Mouse (Mus musculus): Measurements from ENCODE around the gene Sfxn5. TPM values are rescaled to one million over a fixed set of nuclear protein-coding genes. Genes with fewer than 3 reads are reported as not detected.

The Sfxn5 gene
- polyA plus RNA-seq, 1 experiment from 2014 or later: 3.3 TPM

DNA sequence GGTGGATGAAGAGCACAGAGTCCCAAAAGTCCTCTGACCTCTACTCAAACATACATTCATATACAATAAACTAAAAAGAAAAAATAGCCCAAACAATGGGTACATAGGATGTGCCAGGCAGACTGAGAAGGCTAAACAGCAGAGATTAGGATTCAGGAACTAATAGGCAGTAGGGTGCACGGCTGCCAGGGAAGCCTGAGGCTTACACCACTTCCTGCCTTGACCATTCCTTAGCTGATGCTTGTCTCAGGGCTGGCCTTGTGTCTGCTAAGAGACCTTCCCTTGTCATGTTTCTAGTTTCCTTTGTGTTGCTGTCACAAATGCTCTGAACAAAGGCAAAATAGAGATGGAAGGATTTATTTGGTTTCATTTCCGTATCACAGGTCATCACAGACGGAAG lies 26.8 kb downstream of the Sfxn5 start:
- H3K27me3 ChIP-seq (ENCODE audit: insufficient read depth, low read length): no peaks in the 10 kb centered on the region
- no peak overlapping the region for H3K4me2 ChIP-seq (ENCODE audit: low read depth, low read length)
- DNase-seq (no peak), ATAC-seq (no peak)
- H3K27ac ChIP-seq (ENCODE audit: low read depth): no peak overlapping the region
- no peak for TF ChIP-seq CTCF (IDR thresholded peaks at IDR 0.05; ENCODE audit: low read depth)
- TF ChIP-seq EP300 (IDR thresholded peaks at IDR 0.05; ENCODE audit: low read depth): no peak
- H3K4me1 ChIP-seq (ENCODE audit: insufficient read depth): peaks cover 4% of the 10 kb centered on the region
- H3K36me3 ChIP-seq (replicated peaks; ENCODE audit: insufficient read depth, low read length): no peaks in the 10 kb centered on the region
- no peak overlapping the region for H3K9ac ChIP-seq (replicated peaks)
- 61% methylated on average over 3 of the region's 3 CpGs for WGBS (ENCODE audit: insufficient replicate concordance)
- H3K4me3 ChIP-seq (ENCODE audit: low read depth, low read length): no peak overlapping the region
- no peaks in the 10 kb centered on the region for H3K9me3 ChIP-seq (ENCODE audit: low read length)

DNA sequence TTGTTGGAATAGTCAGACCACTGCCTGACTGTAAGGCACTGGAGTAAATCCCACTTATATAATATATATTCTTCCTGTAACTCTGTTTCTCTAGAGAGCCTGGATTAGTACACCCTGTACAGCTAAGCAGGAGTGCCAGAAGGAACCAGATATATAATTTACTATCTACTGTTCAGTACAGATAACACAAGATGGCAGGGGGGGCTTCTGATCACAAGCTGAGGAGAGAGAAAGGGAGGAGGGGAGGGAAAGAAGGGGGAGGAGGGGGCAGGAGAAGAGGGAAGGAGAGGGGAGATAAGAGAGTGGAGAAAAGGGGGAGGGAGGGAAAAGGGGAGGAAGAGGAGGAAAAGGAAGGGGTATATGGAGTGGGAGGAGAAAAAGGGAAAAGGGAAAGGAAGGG lies 27.4 kb downstream of the Sfxn5 start:
- Histone ChIP-seq H3K27me3 (ENCODE audit: insufficient read depth, low read length) (no peaks in the 10 kb centered on the region), H3K9ac (replicated peaks) (no peak overlapping the region), H3K4me2 (ENCODE audit: low read depth, low read length) (no peak overlapping the region), H3K4me3 (ENCODE audit: low read depth, low read length) (no peak overlapping the region), H3K9me3 (ENCODE audit: low read length) (no peaks in the 10 kb centered on the region), H3K27ac (ENCODE audit: low read depth) (no peak overlapping the region), H3K4me1 (ENCODE audit: insufficient read depth) (peaks cover 4% of the 10 kb centered on the region), H3K36me3 (replicated peaks; ENCODE audit: insufficient read depth, low read length) (no peaks in the 10 kb centered on the region)
- ATAC-seq (no peak), DNase-seq (no peak)
- TF ChIP-seq CTCF (IDR thresholded peaks at IDR 0.05; ENCODE audit: low read depth) (no peak), EP300 (IDR thresholded peaks at IDR 0.05; ENCODE audit: low read depth) (no peak)

DNA sequence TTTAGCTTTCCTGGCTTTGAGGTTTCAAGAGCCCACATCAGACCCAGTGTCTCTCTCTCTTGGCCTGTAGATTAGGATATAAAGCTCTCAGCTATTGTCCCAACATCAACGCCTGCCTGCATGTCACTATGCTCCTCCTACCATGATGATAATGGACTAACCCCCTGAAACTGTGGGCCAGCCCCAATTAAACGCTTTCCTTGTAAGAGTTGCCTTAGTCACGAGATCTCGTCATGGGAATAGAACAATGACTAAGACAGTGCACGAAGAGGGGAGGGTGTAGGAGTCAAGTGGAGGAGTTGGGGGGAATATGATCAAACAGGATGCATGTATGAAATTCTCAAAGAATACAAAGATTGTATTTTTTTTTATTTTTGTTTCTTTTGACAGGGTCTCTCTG lies 28.3 kb downstream of the Sfxn5 start:
- WGBS (ENCODE audit: insufficient replicate concordance): 66% methylated on average over 5 of the region's 5 CpGs
- Histone ChIP-seq H3K27ac (ENCODE audit: low read depth) (no peak overlapping the region), H3K9ac (replicated peaks) (no peak overlapping the region), H3K9me3 (ENCODE audit: low read length) (no peaks in the 10 kb centered on the region), H3K27me3 (ENCODE audit: insufficient read depth, low read length) (no peaks in the 10 kb centered on the region), H3K36me3 (replicated peaks; ENCODE audit: insufficient read depth, low read length) (no peaks in the 10 kb centered on the region), H3K4me3 (ENCODE audit: low read depth, low read length) (no peak overlapping the region), H3K4me1 (ENCODE audit: insufficient read depth) (peaks cover 4% of the 10 kb centered on the region), H3K4me2 (ENCODE audit: low read depth, low read length) (no peak overlapping the region)
- ATAC-seq (no peak), DNase-seq (no peak)
- no peak for TF ChIP-seq EP300 (IDR thresholded peaks at IDR 0.05; ENCODE audit: low read depth)

DNA sequence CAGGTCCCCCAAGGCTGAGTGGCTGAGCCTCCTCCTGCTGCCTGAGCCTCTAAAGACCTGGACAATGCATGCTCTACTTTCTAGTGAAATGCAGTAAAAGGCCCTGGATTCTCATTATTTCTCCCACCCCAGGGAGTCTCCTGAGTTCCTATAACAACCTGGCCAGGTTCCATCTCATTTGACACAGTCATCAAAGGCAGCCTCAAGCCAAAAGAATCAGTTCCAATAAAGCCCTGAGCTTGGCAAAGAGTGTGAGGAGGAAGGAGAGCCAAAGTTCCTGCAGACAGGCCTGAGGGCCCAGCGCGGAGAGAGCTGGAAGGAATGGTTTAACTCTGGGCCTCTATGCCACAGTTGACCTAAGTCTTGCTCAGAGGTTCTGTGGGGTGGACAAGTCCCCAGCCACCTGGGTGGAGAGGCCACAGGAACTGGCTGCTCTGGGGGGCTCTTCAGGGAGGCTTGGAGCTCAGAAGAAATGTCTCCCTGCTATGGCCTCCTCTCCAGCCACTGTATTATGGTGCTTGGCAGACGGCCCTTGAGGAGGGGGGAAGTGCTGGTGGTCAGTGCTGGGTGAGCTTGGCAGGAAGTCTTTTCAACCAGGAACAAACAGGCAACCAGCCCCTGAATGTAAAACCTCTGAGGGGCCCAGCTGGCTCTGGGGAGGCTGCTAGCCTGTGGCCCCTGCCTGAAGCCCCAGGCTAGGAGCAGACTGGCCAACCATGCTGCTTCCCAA lies 30.7 kb downstream of the Sfxn5 start:
- H3K4me2 ChIP-seq (ENCODE audit: low read depth, low read length): no peak overlapping the region
- no peaks in the 10 kb centered on the region for H3K9me3 ChIP-seq (ENCODE audit: low read length)
- H3K4me1 ChIP-seq (ENCODE audit: insufficient read depth): peaks cover 4% of the 10 kb centered on the region
- H3K36me3 ChIP-seq (replicated peaks; ENCODE audit: insufficient read depth, low read length): no peaks in the 10 kb centered on the region
- no peak for DNase-seq
- H3K27me3 ChIP-seq (ENCODE audit: insufficient read depth, low read length): no peaks in the 10 kb centered on the region
- no peak overlapping the region for H3K9ac ChIP-seq (replicated peaks)
- H3K27ac ChIP-seq (ENCODE audit: low read depth): no peak overlapping the region
- no peak overlapping the region for H3K4me3 ChIP-seq (ENCODE audit: low read depth, low read length)
- no peak for TF ChIP-seq CTCF (IDR thresholded peaks at IDR 0.05; ENCODE audit: low read depth)
- no peak for TF ChIP-seq EP300 (IDR thresholded peaks at IDR 0.05; ENCODE audit: low read depth)
- ATAC-seq: no peak
- 72% methylated on average over 3 of the region's 3 CpGs for WGBS (ENCODE audit: insufficient replicate concordance)

DNA sequence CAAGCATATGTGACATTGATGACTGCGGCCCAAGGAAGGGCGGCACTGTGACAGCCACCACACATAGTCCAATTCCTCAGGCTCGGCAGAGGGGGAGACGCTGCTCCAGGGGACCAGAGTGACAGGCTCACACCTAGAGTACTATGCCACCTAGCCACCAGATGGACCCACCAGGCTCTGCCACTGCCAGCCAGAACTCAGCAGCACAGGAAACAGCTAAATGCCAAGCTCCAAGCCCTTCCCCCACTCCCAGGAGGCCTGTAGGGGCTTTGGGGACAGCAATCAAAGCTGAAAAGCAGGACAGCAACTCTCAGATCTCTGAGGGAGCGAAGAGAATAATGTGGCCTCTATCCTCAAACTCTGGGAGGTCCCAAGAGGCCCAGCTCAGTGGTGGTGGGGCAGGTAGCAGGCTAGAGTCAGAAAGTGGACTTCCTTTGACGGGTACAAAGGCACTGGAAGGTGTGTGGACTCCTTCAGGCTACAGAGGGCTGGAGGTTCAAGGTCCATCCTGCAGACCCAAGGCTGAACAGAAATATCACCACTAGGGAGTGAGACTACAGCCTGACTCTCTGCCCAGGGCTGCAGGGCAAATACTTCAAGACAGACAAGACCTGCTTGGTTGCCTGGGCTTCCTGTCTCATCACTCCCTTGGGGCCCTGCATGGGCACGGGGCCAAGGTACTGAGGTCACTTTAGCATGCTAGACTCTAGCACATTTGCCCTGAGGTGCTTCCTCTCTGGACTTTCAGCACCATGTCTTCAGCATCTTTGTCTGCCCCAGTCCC lies 37.6 kb downstream of the Sfxn5 start:
- TF ChIP-seq CTCF (IDR thresholded peaks at IDR 0.05; ENCODE audit: low read depth) (no peak), EP300 (IDR thresholded peaks at IDR 0.05; ENCODE audit: low read depth) (no peak)
- DNase-seq (peak; percentile 67), ATAC-seq (no peak)
- Histone ChIP-seq H3K9me3 (ENCODE audit: low read length) (no peaks in the 10 kb centered on the region), H3K27me3 (ENCODE audit: insufficient read depth, low read length) (no peaks in the 10 kb centered on the region), H3K4me2 (ENCODE audit: low read depth, low read length) (no peak overlapping the region), H3K9ac (replicated peaks) (no peak overlapping the region), H3K4me3 (ENCODE audit: low read depth, low read length) (no peak overlapping the region), H3K4me1 (ENCODE audit: insufficient read depth) (peaks cover 20% of the 10 kb centered on the region), H3K36me3 (replicated peaks; ENCODE audit: insufficient read depth, low read length) (no peaks in the 10 kb centered on the region), H3K27ac (ENCODE audit: low read depth) (no peak overlapping the region)
- WGBS (ENCODE audit: insufficient replicate concordance): 59% methylated on average over 7 of the region's 7 CpGs

DNA sequence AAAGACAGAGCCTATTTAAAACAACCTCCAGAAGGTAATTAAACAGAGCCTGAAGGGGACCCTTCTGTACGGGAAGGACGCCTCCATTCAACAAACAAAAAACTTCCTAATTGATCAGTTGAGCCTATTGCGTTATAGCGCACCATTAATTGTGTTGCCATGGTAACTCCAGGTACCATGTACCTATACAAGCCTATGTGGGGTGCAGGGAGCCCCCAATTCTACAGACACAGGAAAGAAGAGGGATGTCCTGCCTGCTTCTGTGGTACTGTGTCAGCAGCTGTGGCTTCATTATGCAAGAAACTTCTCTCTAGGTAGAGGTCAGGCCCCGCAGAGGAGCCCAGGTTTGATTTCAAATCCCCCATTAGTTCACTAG lies 39.2 kb downstream of the Sfxn5 start:
- no peaks in the 10 kb centered on the region for H3K27me3 ChIP-seq (ENCODE audit: insufficient read depth, low read length)
- H3K9ac ChIP-seq (replicated peaks): no peak overlapping the region
- TF ChIP-seq CTCF (IDR thresholded peaks at IDR 0.05; ENCODE audit: low read depth): no peak
- no peak for TF ChIP-seq EP300 (IDR thresholded peaks at IDR 0.05; ENCODE audit: low read depth)
- H3K9me3 ChIP-seq (ENCODE audit: low read length): no peaks in the 10 kb centered on the region
- H3K27ac ChIP-seq (ENCODE audit: low read depth): no peak overlapping the region
- 70% methylated on average over 5 of the region's 5 CpGs for WGBS (ENCODE audit: insufficient replicate concordance)
- H3K4me2 ChIP-seq (ENCODE audit: low read depth, low read length): no peak overlapping the region
- no peak for DNase-seq
- ATAC-seq: no peak
- H3K4me3 ChIP-seq (ENCODE audit: low read depth, low read length): no peak overlapping the region
- peaks cover 20% of the 10 kb centered on the region for H3K4me1 ChIP-seq (ENCODE audit: insufficient read depth)
- H3K36me3 ChIP-seq (replicated peaks; ENCODE audit: insufficient read depth, low read length): no peaks in the 10 kb centered on the region
